Mouse (Mus musculus) stomach, postnatal 0 days (tissue): ENCODE data around the gene Rarres2.

Experiments used
- CTCF ChIP-seq: IDR thresholded peaks from 2 replicates; pipeline ENCODE4 v1.5.1; 2016; ENCODE audit warnings: antibody characterized with exemption, low read depth, mild to moderate bottlenecking, moderate library complexity
- EP300 ChIP-seq: optimal IDR thresholded peaks from 2 replicates; pipeline ENCODE3; 2016; ENCODE audit warnings: antibody characterized with exemption

DNA sequence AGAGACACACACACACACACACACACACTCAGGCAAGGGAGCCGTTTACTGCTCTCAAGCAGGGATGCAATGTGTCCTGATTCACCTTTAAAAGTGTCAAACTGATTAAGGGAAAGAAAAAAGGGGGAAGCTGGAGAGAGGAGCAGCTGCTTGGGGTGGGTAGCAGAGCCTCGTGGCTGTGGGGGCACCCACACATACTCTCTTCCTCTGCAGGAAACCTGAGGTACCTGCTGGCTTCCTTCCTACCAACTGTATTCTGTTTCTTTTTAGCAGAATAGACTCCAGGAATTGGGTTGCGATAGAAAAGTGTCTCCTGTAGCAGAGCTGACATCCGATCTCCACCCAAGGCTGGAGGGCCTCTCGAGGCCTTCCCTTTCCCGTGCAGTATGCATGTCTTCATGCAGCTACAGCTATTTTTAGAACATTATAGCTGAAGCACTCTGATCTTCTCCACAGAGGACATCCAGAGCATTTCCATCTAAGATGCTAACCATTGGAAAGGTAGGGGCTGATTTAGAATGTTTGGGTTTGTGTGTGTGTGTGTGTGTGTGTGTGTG is 16.7 kb upstream of the Rarres2 start, which contains the start of gene Gm45021:
- TF ChIP-seq CTCF (no peak), EP300 (no peak)
